Mouse (Mus musculus): ENCODE measurements at regions not wholly inside any gene's neighbourhood (a gene's known extent, or its start where the extent isn't known, plus 50 kb on each side); places are given as distances from the start of the nearest gene placed in this dataset.
A peak's percentile ranks its signal among the peaks of the same experiment; 100 is the strongest.

DNA sequence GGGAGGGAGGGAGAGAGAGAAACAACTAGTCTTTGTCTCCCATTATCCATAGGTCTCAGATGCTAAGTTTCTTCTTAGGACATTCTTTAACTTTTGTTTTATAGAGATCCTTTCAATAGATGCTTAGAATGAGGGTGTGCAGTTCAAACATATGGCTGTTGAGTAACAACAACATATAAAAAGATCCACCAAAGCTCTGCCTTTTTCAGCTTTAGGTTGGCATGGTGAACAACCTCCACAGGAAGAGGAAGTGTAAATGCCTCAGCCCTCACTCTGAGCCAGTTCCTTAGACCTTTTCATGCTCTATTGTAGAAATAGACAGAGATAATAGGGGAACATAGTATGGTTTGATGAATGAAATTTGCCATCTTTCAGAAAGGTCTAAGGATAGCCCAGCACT, 326.0 kb downstream of the Fam84a start:
- DNase-seq (ENCODE audit: low read depth, low spot score): no peak

DNA sequence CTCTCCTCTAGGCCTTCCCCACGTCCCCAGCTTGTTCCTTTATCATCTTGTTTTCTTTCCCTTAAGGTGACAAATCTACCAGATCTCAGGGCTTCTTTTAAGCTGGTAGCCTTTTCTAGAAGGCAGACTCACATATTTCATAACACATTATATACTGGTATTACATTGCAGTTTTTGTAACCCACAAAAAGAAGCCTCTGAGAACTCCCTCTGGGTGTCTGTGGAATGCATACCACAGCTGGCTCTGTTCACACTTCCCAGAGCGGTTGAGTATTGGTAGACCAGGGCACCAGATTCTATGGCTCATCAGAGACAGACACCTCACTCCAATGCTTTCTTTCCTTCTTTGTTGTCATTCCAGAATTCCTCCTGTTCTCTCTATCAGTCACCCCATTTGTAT, 336.4 kb downstream of the Fam84a start:
- no peak for DNase-seq (ENCODE audit: low read depth, low spot score)

DNA sequence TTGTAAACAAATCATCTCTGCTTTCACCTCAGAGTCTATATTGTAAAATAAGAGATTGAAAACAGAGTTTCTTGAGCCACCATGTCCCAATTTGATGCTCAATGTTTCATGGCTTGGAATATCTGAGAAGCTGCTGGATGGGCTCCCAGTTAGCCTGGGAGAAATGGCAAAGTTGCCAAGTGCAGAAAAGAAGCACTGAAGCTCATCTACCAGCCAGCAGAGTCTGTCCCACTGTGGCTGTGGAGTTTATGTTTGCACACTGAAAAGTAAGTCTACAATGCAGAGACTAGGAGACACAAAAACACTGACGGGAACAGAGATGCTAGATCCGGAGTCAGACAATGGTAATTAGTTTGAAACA, 341.7 kb downstream of the Fam84a start:
- no peak for DNase-seq (ENCODE audit: low read depth, low spot score)

DNA sequence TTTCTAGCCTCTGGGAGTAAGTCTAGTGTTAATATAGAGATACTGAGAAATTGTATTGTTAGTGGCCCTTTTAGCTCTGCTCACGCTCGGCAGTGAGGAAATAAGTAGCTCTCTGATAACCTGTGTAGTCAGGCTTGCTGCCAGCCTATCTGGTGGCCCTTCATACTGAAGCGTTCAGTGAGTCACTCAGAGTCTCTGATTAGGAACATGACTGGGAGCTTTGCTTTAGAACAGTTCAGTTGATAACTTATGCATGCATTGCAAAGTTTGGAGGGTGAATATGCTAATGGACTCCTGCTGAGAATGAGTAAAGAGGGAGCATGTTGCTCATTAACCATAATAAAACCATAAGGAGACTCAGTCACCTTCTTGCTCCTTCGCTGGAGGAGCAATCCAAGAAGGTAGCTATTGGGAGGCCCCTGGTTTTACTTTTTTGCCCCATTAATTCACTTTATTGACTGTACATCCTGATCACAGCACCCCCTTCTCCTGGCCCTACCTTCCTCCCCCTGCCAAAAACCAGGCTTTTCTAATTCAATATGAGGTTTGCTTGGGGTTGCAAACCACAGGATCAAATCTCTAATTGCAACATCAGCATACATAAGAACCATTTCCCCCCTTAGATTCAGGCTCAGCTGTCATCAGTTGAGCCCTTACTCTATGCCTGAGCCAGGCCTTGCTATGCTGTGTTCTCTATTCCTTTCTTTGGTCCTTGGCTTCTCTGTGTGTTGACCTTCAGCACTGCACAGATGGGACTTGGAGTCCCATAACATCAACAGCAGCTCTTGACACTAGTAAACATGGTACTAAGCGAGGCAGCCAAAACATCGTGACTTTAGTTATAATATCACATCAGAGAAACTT, 342.3 kb downstream of the Fam84a start:
- no peak for DNase-seq (ENCODE audit: low read depth, low spot score)

DNA sequence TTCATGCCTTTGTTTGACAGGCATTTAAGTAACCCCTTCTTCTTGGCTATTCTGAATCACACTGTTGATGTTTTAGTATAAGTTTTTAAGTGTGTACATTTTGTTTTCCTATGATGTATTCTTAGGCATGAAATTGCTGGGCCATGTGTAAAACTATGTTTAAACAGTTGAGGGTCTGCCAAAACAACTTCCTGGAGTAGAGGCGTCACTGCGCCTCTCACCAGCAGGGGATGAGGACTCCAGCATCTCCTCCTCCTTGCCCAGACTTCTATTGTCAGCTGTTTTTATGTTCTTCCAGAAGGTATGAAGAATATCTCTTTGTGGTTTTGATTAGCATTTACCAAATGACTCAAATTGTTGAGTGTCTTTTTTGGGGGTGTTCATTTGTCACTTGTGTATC, 372.1 kb downstream of the Fam84a start:
- DNase-seq (ENCODE audit: low read depth, low spot score): no peak

DNA sequence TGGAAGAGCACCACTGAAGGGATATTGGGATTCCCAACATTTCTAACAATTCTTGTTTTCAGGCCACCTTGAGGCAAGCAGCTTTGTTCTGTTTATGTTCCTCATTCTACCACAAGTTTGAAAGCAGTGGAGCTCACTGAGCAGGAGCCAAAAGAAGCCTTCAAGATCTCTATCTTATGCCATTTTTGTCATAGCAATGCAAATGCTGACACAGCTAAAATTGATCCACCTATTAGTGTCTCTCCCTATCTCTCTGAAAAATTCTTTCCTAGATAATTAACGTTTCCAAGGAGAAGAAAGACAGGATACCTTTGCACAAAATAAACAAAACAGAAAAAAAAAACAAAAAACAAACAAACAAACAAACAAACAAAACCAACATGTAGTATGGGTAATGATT, 375.2 kb downstream of the Fam84a start:
- no peak for DNase-seq (ENCODE audit: low read depth, low spot score)

DNA sequence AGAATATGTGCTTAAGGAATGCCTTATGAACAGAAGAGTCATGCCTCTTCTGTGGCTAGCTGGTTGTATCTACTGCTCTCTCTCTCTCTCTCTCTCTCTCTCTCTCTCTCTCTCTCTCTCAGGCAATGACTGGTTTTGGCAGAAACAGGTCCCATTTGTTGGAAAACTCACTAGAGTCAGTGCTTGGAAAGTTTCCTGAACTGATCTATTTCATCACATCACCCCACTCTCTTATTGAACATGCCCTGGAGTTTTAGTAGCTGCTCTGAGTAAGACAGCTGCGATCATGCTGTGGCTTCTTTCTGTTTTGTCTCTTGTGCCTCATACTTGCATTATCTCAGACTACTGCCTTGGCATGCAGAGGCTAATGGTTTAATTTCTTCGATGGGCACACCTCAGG, 382.2 kb downstream of the Fam84a start:
- DNase-seq (ENCODE audit: low read depth, low spot score): peak; percentile 7

DNA sequence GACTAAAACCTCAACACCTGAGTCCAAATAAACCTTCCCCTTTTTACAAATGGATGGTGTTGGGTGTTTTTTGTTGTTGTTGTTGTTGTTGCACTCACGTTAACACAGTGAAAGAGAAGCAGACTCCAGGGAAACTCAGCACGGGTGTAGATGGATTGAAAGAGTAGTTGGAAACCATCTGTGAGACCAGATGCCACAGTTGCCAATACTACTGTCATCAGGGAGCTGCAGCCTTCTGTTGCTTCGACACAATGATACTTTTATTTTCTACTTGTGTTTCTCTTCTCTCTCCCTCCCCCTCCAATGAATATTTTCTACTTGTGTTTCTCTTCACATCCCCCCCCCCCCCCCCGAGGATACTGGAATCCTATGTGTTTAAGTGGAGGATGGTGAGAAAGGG, 382.7 kb downstream of the Fam84a start:
- no peak for DNase-seq (ENCODE audit: low read depth, low spot score)

DNA sequence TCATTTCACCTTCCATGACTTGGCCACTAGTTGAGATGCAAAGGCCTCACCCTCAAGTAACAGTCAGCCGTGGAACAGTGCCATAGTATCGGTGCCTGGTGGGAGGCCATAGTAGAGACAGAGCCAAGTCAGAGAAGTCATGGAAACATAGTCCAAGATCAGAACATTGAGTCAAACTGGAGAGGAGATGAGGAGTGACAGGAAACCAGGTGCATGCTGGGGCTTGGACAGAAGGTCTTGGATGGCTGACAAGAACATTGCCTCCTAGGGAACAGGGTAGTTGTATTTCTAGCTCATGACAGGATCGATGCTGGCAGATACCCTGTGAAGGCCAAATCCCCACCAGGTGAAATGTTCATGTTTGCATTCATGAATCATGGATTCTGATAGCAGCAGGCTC, 385.4 kb downstream of the Fam84a start:
- DNase-seq (ENCODE audit: low read depth, low spot score): no peak

DNA sequence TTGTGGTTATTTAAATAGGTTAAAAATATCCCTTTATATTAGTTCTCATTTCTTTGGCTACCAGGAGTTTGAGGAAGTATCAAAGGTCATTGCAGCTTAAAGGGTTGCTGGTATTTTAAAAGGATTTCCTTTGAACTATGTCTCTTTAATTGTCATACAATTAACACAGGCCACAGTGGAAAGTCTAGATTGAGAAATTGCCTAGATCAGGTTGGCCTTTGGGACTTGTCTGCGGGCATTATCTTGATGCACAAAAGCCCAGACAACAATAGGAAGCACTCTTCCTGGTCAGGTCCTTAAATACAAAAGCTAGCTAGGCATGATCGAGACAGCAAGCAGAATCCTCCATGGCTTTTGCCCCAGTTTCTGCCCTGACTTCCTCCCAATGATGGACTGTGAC, 398.0 kb downstream of the Fam84a start:
- no peak for DNase-seq (ENCODE audit: low read depth, low spot score)

DNA sequence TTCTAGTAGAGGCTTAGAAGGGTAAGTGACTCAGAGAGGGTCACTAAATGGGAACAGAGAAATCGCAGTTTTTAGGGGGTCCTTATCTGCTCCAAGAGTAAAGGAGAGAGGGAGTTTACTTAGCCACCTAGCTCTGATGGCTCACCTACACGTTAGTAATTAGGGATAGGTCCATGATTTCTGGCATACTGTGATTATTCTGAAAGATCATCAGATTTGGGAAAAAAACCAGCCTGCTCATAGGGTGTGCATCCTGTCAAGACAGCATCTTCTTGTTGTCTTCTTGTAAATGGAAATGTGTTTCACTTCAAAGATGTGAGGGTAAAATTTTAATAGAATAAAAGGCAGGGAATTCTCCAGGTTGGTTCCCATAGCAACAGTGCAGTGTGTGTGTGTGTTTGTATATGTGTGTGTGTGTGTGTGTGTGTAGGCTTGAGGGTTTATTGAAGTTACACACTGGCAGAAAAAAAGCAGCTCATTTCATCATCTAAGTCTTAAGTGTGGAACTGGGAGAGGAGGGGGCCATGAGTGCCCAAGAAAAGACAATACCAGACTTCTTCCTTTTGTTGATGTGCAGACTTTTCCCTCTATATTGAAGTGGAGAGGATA, 407.4 kb downstream of the Fam84a start:
- DNase-seq (ENCODE audit: low read depth, low spot score): no peak

DNA sequence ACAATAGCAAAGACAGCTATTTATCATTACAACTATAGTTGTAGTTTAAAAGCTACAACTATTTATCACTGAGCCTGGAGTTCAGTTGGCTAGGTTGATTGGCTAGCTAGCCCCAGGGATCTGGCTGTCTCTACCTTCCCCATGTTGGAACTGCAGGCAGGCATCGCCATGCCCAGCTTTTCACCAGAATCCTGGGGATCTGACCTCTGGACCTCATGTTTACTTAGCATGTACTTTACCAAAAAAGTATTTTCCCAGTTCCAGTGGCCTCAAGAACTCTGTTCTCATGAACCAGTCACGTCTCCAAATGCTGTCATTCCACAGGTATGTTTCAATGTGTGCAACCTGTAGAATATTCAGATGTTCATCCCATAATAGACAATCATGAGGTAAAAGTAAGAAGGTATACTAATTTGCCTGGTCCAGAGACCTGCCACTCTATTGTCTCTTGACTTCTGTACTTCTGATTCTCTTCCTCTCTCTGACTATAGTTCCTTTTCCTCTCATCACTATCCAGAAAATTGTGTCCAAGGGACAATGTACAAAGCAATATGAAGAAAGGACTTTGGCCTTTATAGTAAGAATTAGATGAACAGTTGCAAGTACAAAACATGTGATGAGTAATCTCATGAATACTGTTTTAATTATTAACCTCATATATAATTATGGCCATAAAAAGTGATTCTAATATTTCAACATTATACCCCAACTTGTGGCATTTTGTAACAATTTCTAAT, 421.8 kb downstream of the Fam84a start:
- DNase-seq (ENCODE audit: low read depth, low spot score): no peak

DNA sequence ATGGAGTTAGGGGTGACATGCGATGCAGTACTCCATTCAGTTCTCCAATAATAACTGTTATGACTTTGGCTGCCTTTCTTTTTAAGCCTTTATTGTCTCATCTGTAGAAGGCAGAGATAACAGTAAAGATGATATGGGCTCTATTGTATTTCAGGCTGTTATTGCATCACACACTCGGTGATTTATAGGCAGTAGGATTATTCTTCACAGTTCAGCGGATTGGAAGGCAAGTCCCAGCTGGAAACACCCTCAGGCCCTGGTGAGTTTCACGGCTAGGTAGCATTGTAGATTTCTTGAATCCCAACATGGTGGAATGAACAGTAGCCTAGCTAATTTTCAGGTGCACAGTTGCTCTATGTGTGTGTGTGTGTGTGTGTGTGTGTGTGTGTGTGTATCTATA, 422.9 kb downstream of the Fam84a start:
- no peak for DNase-seq (ENCODE audit: low read depth, low spot score)

DNA sequence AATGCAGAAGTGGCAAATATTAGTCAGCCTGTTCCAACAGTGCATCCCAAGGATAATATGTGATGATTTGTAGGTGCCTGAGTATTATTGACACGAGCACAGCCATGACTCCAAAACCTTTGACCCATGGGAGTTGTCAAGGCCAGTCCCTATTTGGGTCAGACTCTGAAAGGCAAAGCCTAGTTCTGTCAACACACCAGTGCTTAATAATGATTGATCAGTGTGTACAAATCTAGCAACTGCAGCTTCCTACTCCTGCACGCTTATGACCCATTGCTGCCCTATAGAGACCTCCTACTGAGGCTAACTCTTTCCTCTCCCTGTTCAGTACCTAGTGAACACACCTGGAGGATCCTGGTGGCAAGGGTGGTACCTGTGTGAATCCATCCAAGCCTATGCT, 427.3 kb downstream of the Fam84a start:
- no peak for DNase-seq (ENCODE audit: low read depth, low spot score)

DNA sequence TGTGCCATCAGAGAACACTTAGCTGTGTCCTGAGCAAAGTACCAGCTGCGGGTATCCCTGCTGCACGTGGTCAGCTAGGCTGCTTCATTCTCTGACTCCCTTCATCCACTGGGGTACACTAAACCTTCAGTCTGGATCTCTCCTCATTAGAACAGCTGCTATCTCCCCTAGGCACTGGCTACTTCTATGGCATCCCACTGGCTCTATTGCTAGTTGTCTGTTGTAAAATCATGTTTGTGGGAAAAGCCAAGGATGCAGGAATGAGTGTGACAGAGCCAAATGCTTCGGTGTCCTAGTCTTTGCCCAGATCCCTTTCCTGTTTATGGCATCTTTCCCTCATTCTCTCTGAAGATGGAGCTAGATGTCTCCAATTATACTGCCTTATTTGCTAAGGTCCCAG, 440.9 kb downstream of the Nbas start:
- no peak for DNase-seq (ENCODE audit: low read depth, low spot score)

DNA sequence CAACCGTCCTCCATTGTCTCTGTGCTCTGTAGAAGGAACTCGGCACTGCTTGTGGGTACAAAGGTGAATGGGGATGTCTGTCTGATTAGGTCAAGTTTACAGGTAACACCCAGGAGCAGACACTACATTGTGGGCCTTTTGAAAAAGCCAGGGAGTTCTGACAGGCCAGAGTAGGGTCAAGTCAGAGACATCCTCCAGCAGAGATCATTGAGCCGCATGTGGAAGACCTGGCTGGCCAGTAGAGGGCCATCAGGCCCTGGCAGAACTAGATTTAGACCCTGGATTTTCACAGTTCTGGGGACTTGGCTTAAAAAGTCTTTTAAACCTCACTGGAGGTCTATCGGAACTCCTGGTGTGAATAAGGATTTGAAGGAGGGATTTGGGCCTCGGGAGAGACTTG, 438.8 kb downstream of the Nbas start:
- no peak for DNase-seq (ENCODE audit: low read depth, low spot score)

DNA sequence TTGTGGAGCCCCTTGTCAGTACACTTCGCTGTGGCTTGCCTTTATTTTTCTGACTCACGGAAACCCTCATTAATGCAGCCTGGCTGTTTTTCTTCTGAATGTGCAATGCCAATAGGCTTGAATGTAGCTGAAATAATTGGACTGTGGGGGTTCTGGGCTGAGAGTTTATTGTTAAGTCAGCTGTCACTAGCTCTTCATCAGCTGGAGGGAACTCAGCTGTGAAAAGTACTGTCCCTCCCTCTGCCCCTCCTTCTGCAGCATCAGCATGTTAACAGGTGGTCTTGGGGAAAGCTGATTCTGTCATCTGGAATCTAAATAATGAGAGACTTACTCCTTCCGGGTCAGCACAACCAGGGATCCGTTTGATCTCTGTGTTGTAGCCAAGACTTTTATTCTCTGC, 437.6 kb downstream of the Nbas start:
- no peak for DNase-seq (ENCODE audit: low read depth, low spot score)

DNA sequence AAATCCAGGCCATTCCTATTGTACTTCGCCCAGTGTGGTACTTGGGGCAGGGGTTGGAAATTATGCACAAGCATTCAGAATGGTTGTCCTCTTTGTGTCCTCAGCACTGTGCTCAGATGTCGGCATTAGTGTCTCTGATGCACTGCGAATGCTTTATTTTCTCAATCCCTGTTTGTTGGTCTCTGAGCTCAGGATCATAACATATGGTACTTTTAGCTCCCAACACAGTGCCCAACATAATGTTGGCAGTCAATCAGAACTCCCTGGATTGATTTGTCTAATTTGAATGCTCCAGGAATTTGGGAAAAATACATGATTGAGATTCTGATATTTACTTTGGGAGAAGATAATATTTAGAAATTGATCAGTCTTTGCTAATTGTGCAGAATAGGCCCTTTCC, 434.7 kb downstream of the Nbas start:
- DNase-seq (ENCODE audit: low read depth, low spot score): no peak

DNA sequence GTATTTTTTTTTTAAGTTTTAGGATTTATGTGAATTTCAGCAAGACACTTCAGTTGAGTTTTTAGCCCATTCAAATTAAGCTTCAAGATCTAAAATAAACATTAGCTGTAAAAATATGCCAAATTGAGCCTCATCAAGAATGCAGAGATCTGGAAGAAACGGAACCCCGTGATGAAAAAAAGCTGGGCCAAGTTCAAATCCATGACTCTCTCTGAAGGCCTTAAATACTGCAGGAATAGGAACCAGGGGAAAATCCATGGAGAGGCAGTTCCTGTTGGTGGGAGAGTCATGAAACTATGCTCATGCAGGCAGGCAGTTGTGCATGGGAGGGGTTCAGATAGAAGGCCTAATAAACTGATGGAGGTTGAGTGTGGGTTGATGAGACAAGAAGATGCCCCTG, 430.9 kb downstream of the Nbas start:
- no peak for DNase-seq (ENCODE audit: low read depth, low spot score)

DNA sequence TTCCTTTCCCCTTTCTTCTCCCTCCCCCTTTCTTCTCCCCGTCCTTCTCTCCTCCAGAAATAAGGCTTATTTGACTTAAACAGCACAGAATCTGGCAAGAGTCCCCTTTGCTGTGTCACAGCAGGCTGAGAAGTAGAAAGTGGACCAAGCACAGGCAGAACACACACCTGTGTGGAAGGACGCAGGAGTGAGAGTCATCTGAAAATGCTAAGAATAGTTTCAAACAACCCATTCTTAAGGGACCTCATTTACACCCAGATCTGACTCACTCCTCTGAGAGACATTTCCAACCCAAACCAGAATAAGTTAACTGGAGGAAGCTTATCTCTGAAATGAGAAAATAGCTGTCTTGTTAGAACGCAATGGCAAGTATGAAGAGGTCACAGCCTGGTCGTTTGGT, 429.9 kb downstream of the Nbas start:
- DNase-seq (ENCODE audit: low read depth, low spot score): no peak

DNA sequence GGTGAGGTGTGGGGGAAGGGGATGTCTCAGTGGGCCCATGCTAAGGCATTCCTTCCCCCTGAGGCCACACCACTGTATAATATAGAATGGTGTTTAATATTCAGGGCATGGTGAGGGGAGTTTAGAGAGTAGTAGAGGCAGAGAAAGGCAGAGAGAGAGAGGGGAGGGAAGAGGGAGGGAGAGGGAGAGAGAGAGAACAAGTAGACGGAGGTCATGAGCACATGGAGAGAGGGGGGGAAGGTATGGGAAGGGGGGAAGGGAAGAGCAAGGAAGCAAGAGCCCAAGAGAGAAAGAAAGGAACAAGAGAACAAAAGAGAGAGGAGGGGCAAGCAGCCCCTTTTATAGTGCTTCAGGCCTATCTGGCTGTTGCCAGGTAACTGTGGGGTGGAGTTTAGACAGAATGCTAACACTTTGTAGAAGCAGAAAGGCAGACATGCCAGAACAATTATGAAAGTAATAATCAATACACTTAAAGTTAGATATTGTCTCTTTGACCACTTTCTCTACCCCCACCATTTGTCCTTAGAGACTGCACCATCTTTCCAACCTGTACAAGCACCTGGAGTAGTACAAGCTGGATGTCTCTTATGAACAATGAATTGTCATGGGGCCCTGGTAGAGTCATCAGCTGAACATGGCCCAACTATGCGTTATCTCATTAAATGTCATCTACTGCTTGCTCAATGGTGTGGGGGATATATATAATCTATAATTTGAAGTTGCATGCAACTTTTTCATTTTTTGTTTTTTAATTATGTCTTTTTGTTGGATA, 422.6 kb downstream of the Nbas start:
- no peak for DNase-seq (ENCODE audit: low read depth, low spot score)

DNA sequence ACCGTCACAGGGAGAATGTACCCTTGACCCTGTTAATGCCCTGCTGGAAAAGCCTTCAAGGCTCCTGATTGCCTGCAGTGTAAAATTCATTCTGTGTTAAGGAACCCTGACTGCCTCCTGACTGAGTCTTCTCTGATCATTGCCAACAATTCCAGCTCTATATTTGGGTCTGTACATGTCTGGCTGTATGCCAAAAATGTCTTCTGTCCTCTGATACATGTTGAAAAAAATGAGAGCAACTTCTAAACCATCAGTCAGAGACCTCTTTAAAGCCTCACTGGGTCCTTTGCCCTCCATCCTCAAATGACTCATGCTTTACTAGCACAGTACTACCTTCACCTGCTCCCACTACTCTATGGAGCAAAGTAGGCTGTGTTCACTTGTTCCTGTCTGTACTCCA, 408.3 kb downstream of the Nbas start:
- no peak for DNase-seq (ENCODE audit: low read depth, low spot score)
